Mouse (Mus musculus) forebrain, embryonic 16.5 days (tissue): ENCODE data around the gene Prrg2. TPM values are rescaled to one million over a fixed set of nuclear protein-coding genes. Genes with fewer than 3 reads are reported as not detected.
"Not testable (repeated sequence)": the region's sequence is repeated elsewhere in the genome, so short reads cannot be mapped to it uniquely, and the experiment has no call there.

Experiments used
- ATAC-seq: fragments of 200-750 bp; cut with Nextera tagmentation; 2 replicates; pipeline ENCODE4 v1.8.0; 2017; ENCODE audit warnings: mild to moderate bottlenecking, moderate library complexity
- H3K27ac ChIP-seq: fragments of 300-500 bp; sonication (generic); 2 replicates; pipeline ENCODE4 v1.5.1; 2014; ENCODE audit warnings: low read length, control low read depth
- H3K27me3 ChIP-seq: fragments of 300-500 bp; sonication (generic); replicated peaks from 2 replicates; pipeline ENCODE4 v1.6.1; 2014; ENCODE audit warnings: low read length; ENCODE audit not compliant: control insufficient read depth, insufficient read depth
- H3K36me3 ChIP-seq: fragments of 300-500 bp; sonication (generic); 2 replicates; pipeline ENCODE4 v1.6.1; 2014; ENCODE audit not compliant: control insufficient read depth, insufficient read depth
- H3K4me1 ChIP-seq: fragments of 300-500 bp; sonication (generic); replicated peaks from 2 replicates; pipeline ENCODE4 v1.6.1; 2014; ENCODE audit warnings: low read length; ENCODE audit not compliant: control insufficient read depth, insufficient read depth
- H3K4me2 ChIP-seq: fragments of 300-500 bp; sonication (generic); 2 replicates; pipeline ENCODE4 v1.6.1; 2014; ENCODE audit warnings: mild to moderate bottlenecking, low read length, control low read depth
- H3K4me3 ChIP-seq: fragments of 300-500 bp; sonication (generic); replicated peaks from 2 replicates; pipeline ENCODE4 v1.5.1; 2014; ENCODE audit warnings: mild to moderate bottlenecking, low read length, control low read depth
- H3K9ac ChIP-seq: fragments of 300-500 bp; sonication (generic); replicated peaks from 2 replicates; pipeline ENCODE4 v1.6.1; 2014; ENCODE audit warnings: low read depth, low read length, control low read depth
- H3K9me3 ChIP-seq: fragments of 300-500 bp; sonication (generic); 2 replicates; pipeline ENCODE4 v1.6.1; 2016; ENCODE audit warnings: low read length; ENCODE audit not compliant: control insufficient read depth
- WGBS: fragments of 180-500 bp; shearing (Covaris S2); extraction: QIAGEN DNeasy Blood & Tissue Kit; methylation state at CpG from one replicate; pipeline ENCODE4 v1.1.7; 2014; 5-methylcytosine and 5-hydroxymethylcytosine counted together
- polyA plus RNA-seq: library from polyadenylated mRNA; unstranded; fragments of >200 nt; fragmentation: Nextera tagmentation; extraction: Ambion mirVana; gene quantifications from 2 replicates; pipeline ENCODE4 v1.2.1, GENCODE M21; 2015

Gene Prrg2
- polyA plus RNA-seq, 1 experiment from 2014 or later, result 13.6 TPM

DNA sequence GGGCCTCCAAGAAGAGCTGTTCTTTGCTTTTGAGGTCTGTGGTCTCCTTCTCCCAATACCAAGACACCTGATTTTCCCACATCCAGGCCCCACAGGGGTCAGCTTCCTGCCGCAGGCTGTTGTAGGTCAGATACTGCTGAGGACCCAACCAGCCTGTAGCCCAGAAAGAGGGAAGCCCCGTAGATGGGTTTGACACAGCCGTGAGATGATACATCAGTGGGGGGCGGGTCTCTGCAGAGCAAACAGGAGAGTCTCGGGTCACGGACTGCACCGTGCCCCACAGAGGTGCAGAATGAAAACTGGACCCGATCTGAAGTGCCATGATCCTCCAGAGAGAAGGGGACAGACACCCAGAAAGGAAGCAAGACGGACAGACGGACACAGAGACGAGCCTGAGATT, 40.0 kb upstream of the Prrg2 start:
- H3K9ac ChIP-seq, result no peak overlapping the region
- WGBS, result 92% methylated on average over 11 of the region's 11 CpGs
- ATAC-seq, result no peak
- H3K27ac ChIP-seq, result no peak overlapping the region
- H3K4me3 ChIP-seq, result no peak overlapping the region
- no peaks in the 10 kb centered on the region for H3K4me1 ChIP-seq
- no peaks in the 10 kb centered on the region for H3K27me3 ChIP-seq
- no peak overlapping the region for H3K4me2 ChIP-seq
- no peaks in the 10 kb centered on the region for H3K9me3 ChIP-seq
- H3K36me3 ChIP-seq, result no peaks in the 10 kb centered on the region

DNA sequence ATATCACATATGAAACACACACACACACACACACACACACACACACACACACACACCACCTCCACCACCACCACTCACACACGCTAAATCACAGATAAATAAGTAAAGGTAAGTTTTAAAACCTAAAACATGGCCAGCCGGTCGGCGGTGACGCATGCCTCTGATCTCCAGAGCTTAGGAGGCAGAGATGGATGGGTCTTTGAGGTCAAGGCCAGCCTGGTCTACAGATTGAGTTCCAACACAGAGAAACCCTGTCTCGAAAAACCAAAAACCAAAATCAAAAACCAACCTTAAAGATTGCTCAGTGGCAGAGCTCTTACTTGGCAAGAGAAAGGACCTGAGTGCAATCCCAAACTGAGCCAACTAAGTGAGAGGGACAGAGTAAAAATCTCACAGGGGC, 37.6 kb upstream of the Prrg2 start:
- Histone ChIP-seq H3K36me3 (no peaks in the 10 kb centered on the region), H3K9ac (no peak overlapping the region), H3K4me1 (no peaks in the 10 kb centered on the region), H3K4me3 (no peak overlapping the region), H3K9me3 (no peaks in the 10 kb centered on the region), H3K4me2 (no peak overlapping the region), H3K27ac (no peak overlapping the region), H3K27me3 (no peaks in the 10 kb centered on the region)
- WGBS, result 96% methylated on average over 6 of the region's 6 CpGs
- ATAC-seq, result no peak

- 88% methylated on average over 8 of the region's 8 CpGs for WGBS
- no peaks in the 10 kb centered on the region for H3K9me3 ChIP-seq
- no peak overlapping the region for H3K27ac ChIP-seq
Measured at GRCm38 (mm10) chr7:45098541-45099240, 36.2 kb upstream of the Prrg2 start.

DNA sequence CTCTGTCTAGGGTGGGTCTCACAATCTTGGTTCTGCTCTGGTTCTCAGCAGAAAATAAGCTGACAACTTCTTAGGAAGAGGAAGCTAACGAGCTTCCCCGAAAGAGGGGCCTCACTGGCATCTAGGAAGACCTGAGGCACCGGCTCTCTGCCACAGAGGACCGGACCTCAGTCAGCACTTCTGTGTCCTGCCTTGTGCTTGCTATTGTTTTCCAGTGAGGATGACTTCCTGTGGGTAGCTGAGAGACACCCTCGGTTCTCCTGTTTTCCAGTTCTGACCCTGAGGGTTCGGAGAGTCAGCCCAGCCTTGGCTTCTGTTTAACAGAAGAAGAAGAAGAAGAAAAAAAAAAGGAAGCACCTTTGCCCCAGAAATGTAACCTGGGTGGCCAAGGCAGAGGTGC, 35.0 kb upstream of the Prrg2 start:
- H3K4me2 ChIP-seq, result no peak overlapping the region
- 58% methylated on average over 6 of the region's 6 CpGs for WGBS
- H3K27me3 ChIP-seq, result no peaks in the 10 kb centered on the region
- no peaks in the 10 kb centered on the region for H3K9me3 ChIP-seq
- H3K27ac ChIP-seq, result no peak overlapping the region
- H3K36me3 ChIP-seq, result no peaks in the 10 kb centered on the region
- no peak overlapping the region for H3K9ac ChIP-seq
- H3K4me3 ChIP-seq, result no peak overlapping the region
- no peaks in the 10 kb centered on the region; the same call in 1 of the 2 replicates for H3K4me1 ChIP-seq
- no peak for ATAC-seq

More at GRCm38 (mm10) chr7:45098541-45099240, 36.2 kb upstream of the Prrg2 start:
- ATAC-seq, result no peak
- H3K4me3 ChIP-seq, result no peak overlapping the region
- H3K4me1 ChIP-seq, result no peaks in the 10 kb centered on the region
- H3K27me3 ChIP-seq, result no peaks in the 10 kb centered on the region
- H3K36me3 ChIP-seq, result no peaks in the 10 kb centered on the region
- no peak overlapping the region for H3K4me2 ChIP-seq
- H3K9ac ChIP-seq, result no peak overlapping the region

DNA sequence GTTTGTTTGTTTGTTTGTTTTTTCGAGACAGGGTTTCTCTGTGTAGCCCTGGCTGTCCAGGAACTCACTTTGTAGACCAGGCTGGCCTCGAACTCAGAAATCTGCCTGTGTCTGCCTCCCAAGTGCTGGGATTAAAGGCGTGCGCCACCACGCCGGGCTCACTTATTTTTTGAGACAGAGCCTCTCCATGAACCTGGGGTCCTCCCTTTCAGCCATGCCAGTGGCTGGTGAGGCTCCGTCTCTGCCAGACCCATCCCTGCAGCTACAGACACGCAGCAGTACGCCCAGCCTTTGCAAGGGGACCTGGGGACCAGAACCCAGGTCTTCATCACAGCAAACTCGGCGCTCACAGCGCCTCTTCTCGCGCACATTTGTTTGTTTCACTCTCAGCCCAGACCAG, 33.5 kb upstream of the Prrg2 start:
- WGBS, result 91% methylated on average over 14 of the region's 14 CpGs
- not testable (repeated sequence) for H3K4me2 ChIP-seq, H3K9ac ChIP-seq, H3K4me3 ChIP-seq, H3K9me3 ChIP-seq, ATAC-seq, H3K27ac ChIP-seq, H3K27me3 ChIP-seq, H3K36me3 ChIP-seq
- peaks cover 11% of the 10 kb centered on the region for H3K4me1 ChIP-seq

DNA sequence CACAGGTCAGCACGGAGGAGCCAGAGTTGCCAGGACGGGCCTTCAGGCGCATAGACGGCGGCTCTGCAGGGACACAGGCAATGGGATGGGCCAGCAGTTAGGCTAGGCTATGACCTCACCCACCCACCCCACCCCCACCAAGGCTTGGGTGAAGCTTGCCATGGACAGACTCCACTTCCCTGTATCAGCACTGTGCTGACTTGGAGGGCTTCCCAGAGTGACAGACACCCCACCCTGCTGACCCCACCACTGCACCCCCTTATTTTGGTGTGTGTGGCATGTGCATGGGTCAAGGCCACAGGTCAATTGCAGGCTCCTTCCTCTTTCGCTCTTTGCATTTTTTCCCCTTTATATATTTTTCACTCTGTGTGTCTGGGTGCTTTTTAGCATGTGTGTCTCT, 32.9 kb upstream of the Prrg2 start:
- H3K4me3 ChIP-seq, result no peak overlapping the region
- H3K27me3 ChIP-seq, result no peaks in the 10 kb centered on the region
- peaks cover 11% of the 10 kb centered on the region for H3K4me1 ChIP-seq
- no peak overlapping the region for H3K9ac ChIP-seq
- WGBS, result 76% methylated on average over 6 of the region's 6 CpGs
- no peaks in the 10 kb centered on the region for H3K9me3 ChIP-seq
- ATAC-seq, result no peak
- H3K36me3 ChIP-seq, result no peaks in the 10 kb centered on the region
- H3K4me2 ChIP-seq, result no peak overlapping the region
- no peak overlapping the region for H3K27ac ChIP-seq

GRCm38 (mm10) chr7:45094121-45094520, 31.6 kb upstream of the Prrg2 start:
- no peak for ATAC-seq
- WGBS, result 75% methylated on average over 7 of the region's 7 CpGs

GRCm38 (mm10) chr7:45093516-45093905, 31.0 kb upstream of the Prrg2 start:
- H3K27ac ChIP-seq, result no peak overlapping the region
- 37% methylated on average over 18 of the region's 18 CpGs for WGBS
- H3K27me3 ChIP-seq, result no peaks in the 10 kb centered on the region
- H3K9me3 ChIP-seq, result no peaks in the 10 kb centered on the region
- ATAC-seq, result no peak
- H3K4me1 ChIP-seq, result peaks cover 11% of the 10 kb centered on the region
- no peak overlapping the region for H3K4me2 ChIP-seq
- no peak overlapping the region for H3K4me3 ChIP-seq
- H3K9ac ChIP-seq, result no peak overlapping the region
- no peaks in the 10 kb centered on the region for H3K36me3 ChIP-seq

More at GRCm38 (mm10) chr7:45094121-45094520, 31.6 kb upstream of the Prrg2 start:
- Histone ChIP-seq H3K9me3 (no peaks in the 10 kb centered on the region), H3K4me1 (peaks cover 11% of the 10 kb centered on the region), H3K9ac (no peak overlapping the region), H3K36me3 (no peaks in the 10 kb centered on the region), H3K4me3 (no peak overlapping the region), H3K27me3 (no peaks in the 10 kb centered on the region), H3K4me2 (no peak overlapping the region), H3K27ac (no peak overlapping the region)

GRCm38 (mm10) chr7:45092828-45093515, 30.5 kb upstream of the Prrg2 start:
- Histone ChIP-seq H3K9me3 (no peaks in the 10 kb centered on the region), H3K4me2 (no peak overlapping the region), H3K9ac (no peak overlapping the region), H3K27ac (no peak overlapping the region), H3K4me1 (peaks cover 11% of the 10 kb centered on the region), H3K27me3 (no peaks in the 10 kb centered on the region), H3K36me3 (no peaks in the 10 kb centered on the region), H3K4me3 (no peak overlapping the region)
- WGBS, result 71% methylated on average over 12 of the region's 12 CpGs
- ATAC-seq, result no peak
